Mouse (Mus musculus) midbrain, embryonic 16.5 days (tissue): Measurements from ENCODE around the gene D130052B06Rik. TPM values are rescaled to one million over a fixed set of nuclear protein-coding genes. Genes with fewer than 3 reads are reported as not detected.

Source experiments
- polyA plus RNA-seq: library from polyadenylated mRNA; unstranded; fragments of >200 nt; fragmentation: Nextera tagmentation; extraction: Ambion mirVana; gene quantifications from 2 replicates; pipeline ENCODE4 v1.2.1, GENCODE M21; 2015

The D130052B06Rik gene
- polyA plus RNA-seq, 1 experiment from 2014 or later: not detected

Other genes starting within 250 kb of the D130052B06Rik start
- gene Ranbp17, start 85.6 kb upstream of the D130052B06Rik start, polyA plus RNA-seq: 7.0 and 7.2 TPM in 2 replicates
- not detected in 2 replicates for gene Gabrp, start 20.3 kb upstream of the D130052B06Rik start, polyA plus RNA-seq